Mouse (Mus musculus) heart, embryonic 14.5 days (tissue): ENCODE results near the gene Snx29. TPM values are rescaled to one million over a fixed set of nuclear protein-coding genes. Genes with fewer than 3 reads are reported as not detected.
A peak's percentile ranks its signal among the peaks of the same experiment; 100 is the strongest.

Experiments
- ATAC-seq: fragments of 200-750 bp; cut with Nextera tagmentation; 2 replicates; pipeline ENCODE4 v1.8.0; 2017; ENCODE audit warnings: low read depth, moderate TSS enrichment; ENCODE audit not compliant: insufficient number of reproducible peaks, insufficient read depth, low FRiP score
- H3K27ac ChIP-seq, 2 experiments: fragments of 200-500 bp in 1 of 2; fragments of 300-500 bp in 1 of 2; sonication (generic) in 1 of 2; replicated peaks in 1 of 2; 2 replicates each; pipeline ENCODE4 v1.5.1; 2012 to 2014; ENCODE audit warnings: low read depth in 2 of 2, low read length in 2 of 2, control low read depth in 1 of 2, mild to moderate bottlenecking in 1 of 2, mixed read lengths in 1 of 2; ENCODE audit not compliant: control insufficient read depth in 1 of 2, insufficient read depth in 1 of 2
- H3K27me3 ChIP-seq: fragments of 300-500 bp; sonication (generic); 2 replicates; pipeline ENCODE4 v1.6.1; 2014; ENCODE audit warnings: mild to moderate bottlenecking, low read length, control low read depth; ENCODE audit not compliant: control insufficient read depth, insufficient read depth
- H3K36me3 ChIP-seq: fragments of 300-500 bp; sonication (generic); 2 replicates; pipeline ENCODE4 v1.6.1; 2014; ENCODE audit warnings: mild to moderate bottlenecking, control low read depth, low read length, mixed read lengths; ENCODE audit not compliant: control insufficient read depth, insufficient read depth
- H3K4me1 ChIP-seq, 2 experiments: fragments of 200-500 bp in 1 of 2; fragments of 300-500 bp in 1 of 2; sonication (generic) in 1 of 2; 2 replicates each; pipeline ENCODE4 v1.6.1; 2012 to 2014; ENCODE audit warnings: low read length in 2 of 2, control low read depth in 1 of 2, mixed read lengths in 1 of 2; ENCODE audit not compliant: control insufficient read depth in 2 of 2, insufficient read depth in 2 of 2
- H3K4me2 ChIP-seq: fragments of 300-500 bp; sonication (generic); 2 replicates; pipeline ENCODE4 v1.6.1; 2014; ENCODE audit warnings: mild to moderate bottlenecking, low read length
- H3K4me3 ChIP-seq, 2 experiments: fragments of 200-500 bp in 1 of 2; fragments of 300-500 bp in 1 of 2; sonication (generic) in 1 of 2; 2 replicates each; pipeline ENCODE4 v1.5.1; 2012 to 2014; ENCODE audit warnings: low read length in 2 of 2, mild to moderate bottlenecking in 2 of 2, control low read depth in 1 of 2, low read depth in 1 of 2, moderate library complexity in 1 of 2; ENCODE audit not compliant: control insufficient read depth in 1 of 2, insufficient read depth in 1 of 2
- H3K9ac ChIP-seq: fragments of 300-500 bp; sonication (generic); 2 replicates; pipeline ENCODE4 v1.6.1; 2014; ENCODE audit warnings: mild to moderate bottlenecking, low read length
- H3K9me3 ChIP-seq: fragments of 300-500 bp; sonication (generic); 2 replicates; pipeline ENCODE4 v1.6.1; 2016; ENCODE audit warnings: low read length, control low read depth; ENCODE audit not compliant: control insufficient read depth
- WGBS: fragments of 180-500 bp; shearing (Covaris S2); extraction: QIAGEN DNeasy Blood & Tissue Kit; methylation state at CpG from one replicate; pipeline ENCODE4 v1.1.7; 2014; 5-methylcytosine and 5-hydroxymethylcytosine counted together
- polyA plus RNA-seq: library from polyadenylated mRNA; unstranded; fragments of >200 nt; fragmentation: Nextera tagmentation; extraction: Ambion mirVana; gene quantifications from 2 replicates; pipeline ENCODE4 v1.2.1, GENCODE M21; 2014

The Snx29 gene
- polyA plus RNA-seq, 1 experiment from 2014 or later: 7.7 TPM

- ATAC-seq: no peak
- Histone ChIP-seq H3K4me1 (peaks cover 2 to 5% of the 10 kb centered on the region in 2 experiments; a peak in 2 of 4 replicates), H3K36me3 (peaks cover 6% of the 10 kb centered on the region; the same call in 1 of the 2 replicates), H3K9me3 (no peaks in the 10 kb centered on the region), H3K4me2 (no peak overlapping the region), H3K27ac (no peak overlapping the region), H3K9ac (no peak overlapping the region), H3K27me3 (no peaks in the 10 kb centered on the region), H3K4me3 (no peak overlapping the region)
- WGBS: 52% methylated on average over 8 of the region's 8 CpGs
These were observed 85.4 kb downstream of the Snx29 start for GRCm38 (mm10) chr16:11407932-11408620.

GRCm38 (mm10) chr16:11408726-11409125, 86.0 kb downstream of the Snx29 start:
- no peak overlapping the region for H3K9ac ChIP-seq
- H3K4me3 ChIP-seq: no peak overlapping the region
- H3K27ac ChIP-seq: no peak overlapping the region
- H3K4me1 ChIP-seq: peaks cover 2 to 5% of the 10 kb centered on the region in 2 experiments; a peak in 2 of 4 replicates
- no peaks in the 10 kb centered on the region for H3K27me3 ChIP-seq
- H3K4me2 ChIP-seq: no peak overlapping the region
- ATAC-seq: no peak
- 91% methylated on average over 4 of the region's 4 CpGs for WGBS
- H3K36me3 ChIP-seq: peaks cover 4% of the 10 kb centered on the region; the same call in 1 of the 2 replicates
- no peaks in the 10 kb centered on the region for H3K9me3 ChIP-seq

GRCm38 (mm10) chr16:11414631-11415030, 91.9 kb downstream of the Snx29 start:
- no peak for ATAC-seq
- 83% methylated on average over 2 of the region's 2 CpGs for WGBS
- no peaks in the 10 kb centered on the region for H3K36me3 ChIP-seq
- H3K27me3 ChIP-seq: no peaks in the 10 kb centered on the region
- no peak overlapping the region for H3K9ac ChIP-seq
- no peak overlapping the region for H3K27ac ChIP-seq
- H3K4me1 ChIP-seq: no peaks in the 10 kb centered on the region
- no peaks in the 10 kb centered on the region for H3K9me3 ChIP-seq
- no peak overlapping the region for H3K4me2 ChIP-seq
- no peak overlapping the region for H3K4me3 ChIP-seq

GRCm38 (mm10) chr16:11418183-11418588, 95.5 kb downstream of the Snx29 start:
- Histone ChIP-seq H3K4me3 (no peak overlapping the region), H3K27ac (no peak overlapping the region), H3K9me3 (no peaks in the 10 kb centered on the region), H3K9ac (no peak overlapping the region), H3K36me3 (peaks cover 7% of the 10 kb centered on the region; the same call in 1 of the 2 replicates), H3K4me2 (no peak overlapping the region), H3K4me1 (no peaks in the 10 kb centered on the region), H3K27me3 (no peaks in the 10 kb centered on the region)
- ATAC-seq: no peak
- WGBS: 17% methylated on average over 7 of the region's 7 CpGs

GRCm38 (mm10) chr16:11420311-11421080, 97.8 kb downstream of the Snx29 start:
- Histone ChIP-seq H3K27ac (no peak overlapping the region), H3K9me3 (no peaks in the 10 kb centered on the region), H3K27me3 (no peaks in the 10 kb centered on the region), H3K36me3 (peaks cover 7% of the 10 kb centered on the region; the same call in 1 of the 2 replicates), H3K4me2 (no peak overlapping the region), H3K9ac (peak overlapping the region; percentile 10; the same call in 1 of the 2 replicates), H3K4me3 (no peak overlapping the region), H3K4me1 (peaks cover 0 to 5% of the 10 kb centered on the region in 2 experiments; a peak in 3 of 4 replicates)
- WGBS: 74% methylated on average over 12 of the region's 12 CpGs
- ATAC-seq: no peak

GRCm38 (mm10) chr16:11422165-11422564, 99.5 kb downstream of the Snx29 start:
- no peak overlapping the region for H3K4me2 ChIP-seq
- WGBS: 88% methylated on average over 1 of the region's 1 CpGs
- ATAC-seq: no peak
- H3K4me3 ChIP-seq: no peak overlapping the region
- peaks cover 0 to 5% of the 10 kb centered on the region in 2 experiments; a peak in 3 of 4 replicates for H3K4me1 ChIP-seq
- H3K9me3 ChIP-seq: no peaks in the 10 kb centered on the region
- H3K9ac ChIP-seq: no peak overlapping the region
- H3K27me3 ChIP-seq: no peaks in the 10 kb centered on the region
- no peak overlapping the region for H3K27ac ChIP-seq
- H3K36me3 ChIP-seq: peaks cover 7% of the 10 kb centered on the region; the same call in 1 of the 2 replicates

- H3K9ac ChIP-seq: no peak overlapping the region
- no peak overlapping the region for H3K4me2 ChIP-seq
- peaks cover 7% of the 10 kb centered on the region; the same call in 1 of the 2 replicates for H3K36me3 ChIP-seq
- no peak overlapping the region for H3K4me3 ChIP-seq
- peaks cover 0 to 5% of the 10 kb centered on the region in 2 experiments; a peak in 3 of 4 replicates for H3K4me1 ChIP-seq
- WGBS: 82% methylated on average over 2 of the region's 2 CpGs
- no peaks in the 10 kb centered on the region for H3K9me3 ChIP-seq
- no peaks in the 10 kb centered on the region for H3K27me3 ChIP-seq
- no peak for ATAC-seq
- H3K27ac ChIP-seq: no peak overlapping the region
These were observed 100.3 kb downstream of the Snx29 start for GRCm38 (mm10) chr16:11422889-11423610.
